Mouse (Mus musculus) adrenal gland, postnatal 14 days (tissue): ENCODE results near the gene Nt5dc3. TPM values are rescaled to one million over a fixed set of nuclear protein-coding genes. Genes with fewer than 3 reads are reported as not detected.

Experiments used
- DNase-seq: peaks from one replicate; pipeline ENCODE4 v3.0.0; 2021; ENCODE audit warnings: mixed read lengths
- total RNA-seq: library from RNA; stranded (reverse); gene quantifications from 2 replicates; pipeline ENCODE4 v1.2.3, GENCODE M21; 2021

Nt5dc3 gene
- total RNA-seq, 1 experiment from 2014 or later: 25.1 TPM

DNA sequence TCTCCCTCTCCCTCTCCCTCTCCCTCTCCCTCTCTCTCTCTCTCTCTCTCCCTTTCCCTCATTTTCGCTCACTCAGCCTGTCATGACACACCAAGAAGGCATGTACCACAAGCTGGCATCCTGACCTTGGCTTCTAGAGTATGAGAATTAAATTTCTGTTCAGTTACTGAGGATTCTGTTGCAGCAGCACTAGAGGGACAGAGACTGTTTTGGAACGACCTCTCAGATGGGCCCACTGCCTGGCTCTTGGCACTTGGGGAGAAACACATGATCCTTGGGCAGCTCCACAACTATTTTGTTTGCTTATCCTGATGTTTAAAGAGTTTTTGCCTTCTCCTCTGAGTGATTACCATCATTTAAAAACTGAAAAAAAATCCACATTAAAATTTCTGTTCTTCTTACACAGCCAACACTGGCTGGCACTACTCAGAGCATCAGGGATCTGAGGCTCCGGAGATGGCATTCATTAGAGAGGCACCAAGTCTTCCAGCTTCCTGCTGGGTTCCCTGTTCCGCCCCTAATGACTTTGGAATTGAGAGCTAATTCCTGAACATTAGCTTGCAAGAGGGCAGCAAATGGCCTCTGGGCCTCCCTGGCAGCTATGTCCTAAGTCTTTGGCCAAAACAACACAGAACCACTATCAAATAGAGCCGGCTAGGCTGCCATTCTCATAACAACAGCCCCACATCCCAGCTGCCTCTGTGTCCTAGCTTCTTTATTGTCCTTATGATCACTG, 101.4 kb downstream of the Nt5dc3 start:
- DNase-seq: peak; percentile 58

DNA sequence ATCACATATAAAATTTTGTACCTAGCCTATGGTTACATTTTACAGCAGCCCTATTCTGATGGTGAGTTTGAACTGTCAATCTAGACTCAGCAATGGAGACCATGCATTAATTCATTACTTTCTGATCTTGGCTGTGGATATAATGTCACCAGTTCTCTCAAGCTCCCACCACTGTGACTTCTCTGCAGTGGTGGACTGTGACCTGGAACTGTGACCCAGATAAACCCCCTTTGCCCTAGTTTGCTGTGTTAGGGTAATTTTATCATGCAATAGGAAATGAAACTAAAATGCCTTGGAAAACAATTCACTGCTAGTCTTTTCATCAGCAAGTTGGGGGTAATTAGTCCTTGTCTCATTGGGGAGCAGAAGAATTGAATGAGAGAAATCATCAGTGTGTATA, 102.6 kb downstream of the Nt5dc3 start:
- no peak for DNase-seq

DNA sequence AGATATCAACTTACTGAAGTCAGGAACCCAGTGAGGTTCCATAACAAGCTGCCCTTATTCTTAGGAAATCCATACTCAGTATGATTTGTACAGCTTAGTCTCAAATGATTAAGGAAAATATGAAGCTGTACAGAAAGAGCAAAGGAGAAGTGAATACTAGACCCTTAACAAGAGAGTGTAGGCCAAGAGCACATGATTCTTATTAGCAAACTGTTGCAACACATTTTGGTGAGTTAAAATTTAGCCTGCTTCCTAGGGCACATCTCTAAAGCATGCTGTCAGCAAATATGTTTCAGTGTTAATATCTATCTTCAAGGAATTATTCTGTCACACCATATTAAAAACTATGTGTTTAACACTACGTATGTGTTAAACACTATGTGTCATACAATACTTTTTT, 107.6 kb downstream of the Nt5dc3 start:
- DNase-seq: no peak

Other genes with a start within 250 kb of the Nt5dc3 start
- 621 TPM in 2 replicates for gene Hsp90b1, start 73.5 kb upstream of the Nt5dc3 start, total RNA-seq
- 2.4 and 2.7 TPM in 2 replicates for gene Ttc41, start 73.2 kb upstream of the Nt5dc3 start, total RNA-seq
- gene Gm49358, start 15.0 kb upstream of the Nt5dc3 start, total RNA-seq: 8.3 and 9.8 TPM in 2 replicates
- 13.3 and 13.7 TPM in 2 replicates for gene Stab2, start 229.0 kb downstream of the Nt5dc3 start, total RNA-seq